Mouse (Mus musculus) ES-E14 (cell line): ENCODE data around the gene Asic2. TPM values are rescaled to one million over a fixed set of nuclear protein-coding genes. Genes with fewer than 3 reads are reported as not detected.

ENCODE experiments used
- DNase-seq: peaks from one replicate; pipeline ENCODE4 v3.0.0-alpha.2; 2013; ENCODE audit warnings: low read depth, low spot score
- H3K27ac ChIP-seq: 2 replicates; pipeline ENCODE4 v1.5.1; 2012; ENCODE audit warnings: low read depth, mild to moderate bottlenecking, low read length, moderate library complexity, mixed read lengths; ENCODE audit not compliant: poor library complexity, insufficient read depth, severe bottlenecking
- H3K36me3 ChIP-seq: 2 replicates; pipeline ENCODE4 v1.6.1; 2012; ENCODE audit warnings: mild to moderate bottlenecking, low read length, moderate library complexity, mixed read lengths; ENCODE audit not compliant: control insufficient read depth, poor library complexity, insufficient read depth, severe bottlenecking
- H3K4me1 ChIP-seq, 2 experiments: fragments of 150-350 bp in 1 of 2; sonication (generic) in 1 of 2; 2 replicates each; pipeline ENCODE4 v1.6.1; 2012; ENCODE audit warnings: low read length in 2 of 2, mild to moderate bottlenecking in 1 of 2, mixed read lengths in 1 of 2; ENCODE audit not compliant: control insufficient read depth in 2 of 2, insufficient read depth in 2 of 2, poor library complexity in 1 of 2
- H3K4me3 ChIP-seq, 2 experiments: fragments of 150-350 bp in 1 of 2; sonication (generic) in 1 of 2; 2 replicates each; pipeline ENCODE4 v1.5.1; 2012; ENCODE audit warnings: low read length in 2 of 2, low read depth in 1 of 2, mild to moderate bottlenecking in 1 of 2, mixed read lengths in 1 of 2; ENCODE audit not compliant: insufficient read depth in 1 of 2, poor library complexity in 1 of 2, severe bottlenecking in 1 of 2
- H3K9ac ChIP-seq: 2 replicates; pipeline ENCODE4 v1.6.1; 2012; ENCODE audit warnings: low read depth, mild to moderate bottlenecking, low read length, mixed read lengths; ENCODE audit not compliant: poor library complexity, insufficient read depth, severe bottlenecking
- H3K9me3 ChIP-seq: fragments of 150-350 bp; sonication (generic); 2 replicates; pipeline ENCODE4 v1.6.1; 2012; ENCODE audit warnings: low read depth, mild to moderate bottlenecking, low read length; ENCODE audit not compliant: control insufficient read depth, insufficient read depth
- CHD2 ChIP-seq: IDR thresholded peaks from 2 replicates; pipeline ENCODE4 v1.6.1; 2014; ENCODE audit warnings: mild to moderate bottlenecking, low read depth, low read length, inconsistent platforms
- HCFC1 ChIP-seq: IDR thresholded peaks from 2 replicates; pipeline ENCODE4 v1.6.1; 2012; ENCODE audit warnings: low read length, inconsistent platforms, borderline replicate concordance; ENCODE audit not compliant: insufficient read depth
- MAFK ChIP-seq: IDR thresholded peaks from 2 replicates; pipeline ENCODE4 v1.6.1; 2014; ENCODE audit warnings: mild to moderate bottlenecking, low read depth, low read length, inconsistent platforms; ENCODE audit not compliant: insufficient read depth
- ZC3H11A ChIP-seq: IDR thresholded peaks from 2 replicates; pipeline ENCODE4 v1.6.1; 2012; ENCODE audit warnings: low read depth, mild to moderate bottlenecking, inconsistent platforms, low read length, borderline replicate concordance
- ZNF384 ChIP-seq: IDR thresholded peaks from 2 replicates; pipeline ENCODE4 v1.6.1; 2012; ENCODE audit warnings: low read depth, low read length, inconsistent platforms
- in situ Hi-C, 2 experiments: fragments of 600-800 bp; cut with MboI; formaldehyde crosslinking; loops; one replicate each; pipeline ENCODE4 v1.15.1; 2025; ENCODE audit warnings: low sequenced_read_pairs in 2 of 2, inconsistent platforms in 1 of 2; ENCODE audit not compliant: unreplicated experiment in 2 of 2
- total RNA-seq: library from RNA; depleted of rRNA; stranded (reverse); fragments of 300-350 nt; gene quantifications from 2 replicates; pipeline ENCODE4 v1.2.3, GENCODE M21; 2012

Asic2 gene
- total RNA-seq, 1 experiment = 0.13 TPM

DNA sequence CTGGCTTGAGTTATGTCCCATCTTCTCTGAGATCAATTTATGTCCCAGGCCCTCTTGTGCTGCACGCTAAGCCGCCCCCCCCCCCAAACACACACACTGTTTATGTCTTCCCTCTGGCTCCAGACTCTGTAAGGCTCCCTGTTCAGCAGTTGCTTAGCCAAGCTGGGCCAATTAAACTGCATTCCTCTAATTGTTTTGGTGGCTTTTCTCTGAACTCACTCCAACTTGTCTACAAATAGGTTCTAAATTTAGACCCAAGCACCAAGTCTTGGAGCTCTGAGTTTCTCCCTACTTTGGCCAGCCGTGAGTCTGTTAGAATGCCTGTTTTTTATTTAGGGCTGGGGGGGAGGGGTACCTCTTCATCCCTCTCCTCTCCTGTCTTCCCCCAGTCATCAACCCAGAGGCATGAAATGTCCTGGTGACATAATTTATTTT is 519.0 kb downstream of the Asic2 start:
- TF ChIP-seq ZC3H11A = no peak
- in situ Hi-C loops = no loop called here
- Histone ChIP-seq H3K36me3 (no peaks in the 10 kb centered on the region), H3K27ac (no peak overlapping the region), H3K4me1 (0 out of 4 replicates have a peak, but pooled peaks cover 0 to 1% of the 10 kb centered on the region in 2 experiments), H3K9ac (no peak overlapping the region), H3K4me3 (no peak overlapping the region), H3K9me3 (no peaks in the 10 kb centered on the region)
- no peak for DNase-seq

- H3K27ac ChIP-seq = no peak overlapping the region
- H3K9ac ChIP-seq = no peak overlapping the region
- TF ChIP-seq CHD2 (no peak), ZC3H11A (no peak), HCFC1 (no peak), MAFK (no peak), ZNF384 (no peak)
- H3K9me3 ChIP-seq = no peaks in the 10 kb centered on the region
- no peaks in the 10 kb centered on the region for H3K36me3 ChIP-seq
- DNase-seq = no peak
- in situ Hi-C loops = no loop called here
- H3K4me1 ChIP-seq = no peaks in the 10 kb centered on the region
- H3K4me3 ChIP-seq = no peak overlapping the region
Measured at GRCm38 (mm10) chr11:81446347-81446746, 521.9 kb downstream of the Asic2 start.

DNA sequence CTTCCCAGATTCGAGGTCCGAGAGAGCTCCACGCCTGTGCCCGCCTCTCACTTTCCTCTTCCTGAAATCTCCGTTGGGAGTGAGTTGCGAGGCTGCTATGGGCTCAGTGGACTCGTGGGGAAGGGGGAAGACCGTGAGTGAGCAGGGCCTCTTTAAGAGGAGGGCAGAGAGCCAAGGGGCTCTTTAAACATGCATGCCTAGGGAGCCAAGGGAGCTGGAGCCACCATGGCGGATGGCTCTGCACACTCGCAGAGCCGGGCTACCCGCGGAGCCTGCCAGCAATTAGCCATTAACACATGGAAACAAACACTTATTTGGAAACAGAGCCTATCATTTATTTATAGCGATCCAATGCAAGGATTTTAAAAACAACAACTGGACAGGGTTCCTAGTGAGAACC is 541.4 kb downstream of the Asic2 start:
- Histone ChIP-seq H3K9me3 (no peaks in the 10 kb centered on the region), H3K9ac (no peak overlapping the region), H3K36me3 (no peaks in the 10 kb centered on the region), H3K27ac (no peak overlapping the region), H3K4me1 (no peaks in the 10 kb centered on the region), H3K4me3 (no peak overlapping the region)
- no peak for TF ChIP-seq MAFK
- TF ChIP-seq HCFC1 = no peak
- TF ChIP-seq CHD2 = no peak
- TF ChIP-seq ZC3H11A = no peak
- TF ChIP-seq ZNF384 = no peak
- no peak for DNase-seq
- in situ Hi-C loops = no loop called here

- Histone ChIP-seq H3K4me1 (no peaks in the 10 kb centered on the region), H3K36me3 (no peaks in the 10 kb centered on the region), H3K9me3 (no peaks in the 10 kb centered on the region), H3K4me3 (no peak overlapping the region), H3K9ac (no peak overlapping the region), H3K27ac (no peak overlapping the region)
- TF ChIP-seq HCFC1 (no peak), CHD2 (no peak), MAFK (no peak), ZNF384 (no peak), ZC3H11A (no peak)
- in situ Hi-C loops = no loop called here
- DNase-seq = no peak
Measured at GRCm38 (mm10) chr11:81419112-81419511, 549.1 kb downstream of the Asic2 start.

GRCm38 (mm10) chr11:81418027-81418426 is 550.2 kb downstream of the Asic2 start:
- no peaks in the 10 kb centered on the region for H3K4me1 ChIP-seq
- H3K27ac ChIP-seq = no peak overlapping the region
- no peak overlapping the region for H3K4me3 ChIP-seq
- no peak for DNase-seq
- no peak for TF ChIP-seq CHD2
- TF ChIP-seq ZC3H11A = no peak
- TF ChIP-seq HCFC1 = no peak
- no peak for TF ChIP-seq ZNF384
- no peak for TF ChIP-seq MAFK
- H3K36me3 ChIP-seq = no peaks in the 10 kb centered on the region
- in situ Hi-C loops = no loop called here
- no peaks in the 10 kb centered on the region for H3K9me3 ChIP-seq
- H3K9ac ChIP-seq = no peak overlapping the region
